ENCODE assay signal across 9 mouse cellular contexts in genomic region chr11:5990910-5991309, GRCm38 (mm10). TPM values are rescaled to one million over a fixed set of nuclear protein-coding genes. Genes with fewer than 3 reads are reported as not detected.
DNase-seq lines count a peak whose midpoint lies in the region; ATAC-seq and TF ChIP-seq lines count a peak whose summit lies in the region.
"Had no signal": no experiment of that assay in that cellular context is flagged by ENCODE, and none has a peak within 500 bp of the region (broad histone marks: within the 10 kb centered on the region; RNA-seq: fewer than 3 reads in every experiment).

No protein-coding gene starts in this region.

- no peaks in the 10 kb centered on the region for H3K9me3 ChIP-seq in forebrain, postnatal 0 days (ENCODE audit: low read length)
- H3K9me3 ChIP-seq in forebrain, embryonic 13.5 days (replicated peaks), result no peaks in the 10 kb centered on the region
- H3K9me3 ChIP-seq: embryonic facial prominence, embryonic 12.5 days had no signal

- no peak overlapping the region for H3K4me3 ChIP-seq in forebrain, postnatal 0 days (ENCODE audit: low read depth, low read length)
- no peak overlapping the region for H3K4me3 ChIP-seq in forebrain, embryonic 13.5 days
- H3K4me3 ChIP-seq in olfactory bulb, adult 2 months (ENCODE audit: insufficient read depth, low read depth, low read length), result no peak overlapping the region
- H3K4me3 ChIP-seq: embryonic facial prominence, embryonic 12.5 days had no signal

- no peaks in the 10 kb centered on the region for H3K4me1 ChIP-seq in forebrain, postnatal 0 days (ENCODE audit: insufficient read depth)
- no peaks in the 10 kb centered on the region for H3K4me1 ChIP-seq in forebrain, embryonic 13.5 days
- H3K4me1 ChIP-seq in olfactory bulb, adult 2 months (ENCODE audit: control insufficient read depth, insufficient read depth, low read length), result peaks cover 9% of the 10 kb centered on the region
- H3K4me1 ChIP-seq: embryonic facial prominence, embryonic 12.5 days had no signal

- peak; percentile 53; the same call in 1 of the 2 replicates for ATAC-seq in forebrain, postnatal 0 days
- no peak for ATAC-seq in forebrain, embryonic 13.5 days

- H3K27ac ChIP-seq in forebrain, postnatal 0 days (ENCODE audit: low read depth, low read length), result no peak overlapping the region
- no peak overlapping the region for H3K27ac ChIP-seq in forebrain, embryonic 13.5 days
- no peak overlapping the region for H3K27ac ChIP-seq in olfactory bulb, adult 2 months (ENCODE audit: insufficient read depth, low read depth, low read length)
- H3K27ac ChIP-seq: embryonic facial prominence, embryonic 12.5 days had no signal

- DNase-seq in forebrain, postnatal 0 days, result peak; percentile 72
- DNase-seq in right cerebral cortex, postnatal 14 days, result peak; percentile 54
- no peak for DNase-seq in right cerebral cortex, postnatal 25 days
- peak; percentile 76 to 79 for DNase-seq in cerebellum, postnatal 10 days
- peak; percentile 66 for DNase-seq in kidney, postnatal 14 days
- no peak for DNase-seq in gastrocnemius, adult 18-20 months (ENCODE audit: low spot score)

- peaks cover 67% of the 10 kb centered on the region for H3K36me3 ChIP-seq in forebrain, postnatal 0 days (ENCODE audit: insufficient read depth)
- no peaks in the 10 kb centered on the region for H3K36me3 ChIP-seq in forebrain, embryonic 13.5 days (ENCODE audit: poor library complexity, severe bottlenecking)
- H3K36me3 ChIP-seq: embryonic facial prominence, embryonic 12.5 days had no signal

- TF ChIP-seq POLR2A in olfactory bulb, adult 2 months (IDR thresholded peaks at IDR 0.05; ENCODE audit: insufficient read depth, low read depth, low read length), result no peak

- TF ChIP-seq CTCF in forebrain, postnatal 0 days (IDR thresholded peaks at IDR 0.05; ENCODE audit: low read depth), result peak; percentile 72
- TF ChIP-seq CTCF in olfactory bulb, adult 2 months (IDR thresholded peaks at IDR 0.05; ENCODE audit: insufficient read depth, low read depth, low read length), result peak; percentile 66; the same call in 1 of the 2 replicates

- WGBS in forebrain, postnatal 0 days, result 26% methylated on average over 4 of the region's 4 CpGs
- 27% methylated on average over 4 of the region's 4 CpGs for WGBS in forebrain, embryonic 13.5 days
- WGBS in olfactory bulb, adult 2 months, result 40% methylated on average over 4 of the region's 4 CpGs

- no peaks in the 10 kb centered on the region for H3K27me3 ChIP-seq in forebrain, postnatal 0 days (ENCODE audit: insufficient read depth, low read length)
- H3K27me3 ChIP-seq in forebrain, embryonic 13.5 days, result peaks cover 4% of the 10 kb centered on the region; the same call in 1 of the 2 replicates
- H3K27me3 ChIP-seq: embryonic facial prominence, embryonic 12.5 days had no signal

- no peak overlapping the region for H3K4me2 ChIP-seq in forebrain, postnatal 0 days (ENCODE audit: low read depth)
- no peak overlapping the region for H3K4me2 ChIP-seq in forebrain, embryonic 13.5 days
- H3K4me2 ChIP-seq: embryonic facial prominence, embryonic 12.5 days had no signal

- no peak overlapping the region for H3K9ac ChIP-seq in forebrain, postnatal 0 days
- no peak overlapping the region for H3K9ac ChIP-seq in forebrain, embryonic 13.5 days
- H3K9ac ChIP-seq: embryonic facial prominence, embryonic 12.5 days had no signal

RNA-seq across cellular contexts. Expression of gene Ykt6, which starts 35.4 kb away (rescaled TPM):
- total RNA-seq in forebrain, postnatal 0 days (2014; rRNA removed), result 181 and 195 TPM in 2 replicates
- 101 and 102 TPM in 2 replicates for polyA plus RNA-seq in forebrain, postnatal 0 days (2015; fragmentation: Nextera tagmentation; extraction: Ambion mirVana)
- 65.3 and 83.1 TPM in 2 replicates for polyA plus RNA-seq in forebrain, embryonic 13.5 days (2015; fragmentation: Nextera tagmentation; extraction: Ambion mirVana)
- not detected in 2 replicates for polyA plus RNA-seq in olfactory bulb, adult 2 months (2012; ENCODE audit: insufficient read depth, insufficient read length, low replicate concordance, missing spikeins)
- total RNA-seq in gastrocnemius, adult 18-20 months (2021), result 10 to 100 TPM; 37.0 to 44.9 TPM

RNA-seq across cellular contexts. Expression of gene Gck, which starts 41.0 kb away (rescaled TPM):
- total RNA-seq in forebrain, postnatal 0 days (2014; rRNA removed), result 8.6 and 12.9 TPM in 2 replicates
- 7.1 and 7.2 TPM in 2 replicates for polyA plus RNA-seq in forebrain, postnatal 0 days (2015; fragmentation: Nextera tagmentation; extraction: Ambion mirVana)
- 4.7 and 5.8 TPM in 2 replicates for polyA plus RNA-seq in forebrain, embryonic 13.5 days (2015; fragmentation: Nextera tagmentation; extraction: Ambion mirVana)
- not detected in 2 replicates for polyA plus RNA-seq in olfactory bulb, adult 2 months (2012; ENCODE audit: insufficient read depth, insufficient read length, low replicate concordance, missing spikeins)
- 1 to 10 TPM; 2.0 to 3.3 TPM for total RNA-seq in gastrocnemius, adult 18-20 months (2021)

Comparison
In these comparisons a context has a peak if more than half of its experiments do, and no peak if none do; other contexts are left out.
1. DNase-seq: peak in forebrain, postnatal 0 days (single experiment), right cerebral cortex, postnatal 14 days (single experiment), cerebellum, postnatal 10 days (2 of 2) and kidney, postnatal 14 days (single experiment); none in right cerebral cortex, postnatal 25 days (single experiment) and gastrocnemius, adult 18-20 months (single experiment).
2. RNA of gene Ykt6, which starts 35.4 kb away (polyA plus RNA-seq): 101 to 102 TPM in forebrain, postnatal 0 days and 65.3 to 83.1 TPM in forebrain, embryonic 13.5 days; not detected in olfactory bulb, adult 2 months; every median in the first group is over 10 times any median in the second.